8 mouse cellular contexts compared by ENCODE assay signal in the genomic region with DNA sequence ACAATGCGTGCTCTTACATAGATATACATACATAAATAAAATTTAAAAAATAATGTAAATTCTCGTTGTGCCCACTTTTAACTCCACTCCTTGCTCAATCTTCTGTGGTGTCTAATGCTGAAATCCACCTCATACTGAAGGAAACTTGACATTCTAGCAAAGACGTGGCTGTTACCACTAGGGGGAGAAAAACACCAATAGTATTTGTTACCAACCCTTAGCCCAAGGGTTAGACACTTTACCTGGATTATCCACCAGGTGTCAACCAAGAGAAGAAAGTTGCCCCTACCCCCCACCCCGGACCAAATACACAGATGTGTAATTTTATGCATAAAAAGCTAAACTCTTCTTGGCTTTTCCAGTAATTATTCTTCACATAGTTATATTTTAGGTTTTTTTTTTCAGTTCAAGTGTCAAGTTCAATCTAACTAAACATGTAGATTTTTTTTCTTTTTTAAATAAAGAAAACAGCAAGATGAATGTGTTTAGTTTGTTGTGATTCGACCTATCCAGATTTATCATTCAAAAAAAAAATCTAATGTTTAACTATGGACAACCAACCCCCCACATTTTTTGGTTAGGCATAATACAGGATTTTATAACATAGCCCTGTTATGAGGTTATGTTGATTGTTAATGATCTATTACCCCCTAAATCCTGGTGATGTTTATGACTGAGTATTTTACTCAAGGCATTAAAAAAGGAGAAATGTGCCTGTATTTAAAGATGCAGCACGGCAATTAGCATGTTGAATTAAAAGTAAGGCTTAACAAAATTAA. TPM values are rescaled to one million over a fixed set of nuclear protein-coding genes. Genes with fewer than 3 reads are reported as not detected.
DNase-seq lines count a peak whose midpoint lies in the region; ATAC-seq and TF ChIP-seq lines count a peak whose summit lies in the region.

No protein-coding gene starts in this region.

- H3K9me3 ChIP-seq in hindbrain, embryonic 14.5 days (ENCODE audit: control insufficient read depth, low read length): no peaks in the 10 kb centered on the region
- no peaks in the 10 kb centered on the region for H3K9me3 ChIP-seq in limb, embryonic 11.5 days (ENCODE audit: control insufficient read depth, low read length)
- H3K9me3 ChIP-seq in midbrain, embryonic 13.5 days: no peaks in the 10 kb centered on the region

- TF ChIP-seq POLR2A in thymus, adult 2 months (IDR thresholded peaks at IDR 0.05; ENCODE audit: control insufficient read depth, extremely low read depth, insufficient read depth, low read length, poor library complexity): no peak

- H3K27me3 ChIP-seq in hindbrain, embryonic 14.5 days (ENCODE audit: control insufficient read depth, insufficient read depth, low read length): no peaks in the 10 kb centered on the region
- H3K27me3 ChIP-seq in limb, embryonic 11.5 days (ENCODE audit: control insufficient read depth, insufficient read depth, low read length): no peaks in the 10 kb centered on the region
- H3K27me3 ChIP-seq in midbrain, embryonic 13.5 days: no peaks in the 10 kb centered on the region
- H3K27me3 ChIP-seq in thymus, adult 2 months (ENCODE audit: control insufficient read depth, insufficient read depth, low read length): no peaks in the 10 kb centered on the region

- no peak for ATAC-seq in hindbrain, embryonic 14.5 days (ENCODE audit: low FRiP score)
- ATAC-seq in limb, embryonic 11.5 days (ENCODE audit: insufficient number of reproducible peaks, low FRiP score, low TSS enrichment, low read depth): no peak
- ATAC-seq in midbrain, embryonic 13.5 days: no peak

- H3K4me2 ChIP-seq in hindbrain, embryonic 14.5 days (replicated peaks): peak overlapping the region; percentile 65
- no peak overlapping the region for H3K4me2 ChIP-seq in limb, embryonic 11.5 days (ENCODE audit: low read depth, severe bottlenecking)
- peak overlapping the region; percentile 57 for H3K4me2 ChIP-seq in midbrain, embryonic 13.5 days (replicated peaks)

- peak overlapping the region; percentile 80; the same call in 1 of the 2 replicates for H3K4me3 ChIP-seq in hindbrain, embryonic 14.5 days (replicated peaks; ENCODE audit: low read length)
- H3K4me3 ChIP-seq in limb, embryonic 11.5 days (ENCODE audit: low read depth, low read length): no peak overlapping the region
- H3K4me3 ChIP-seq in midbrain, embryonic 13.5 days (replicated peaks): peak overlapping the region; percentile 87
- no peak overlapping the region for H3K4me3 ChIP-seq in thymus, adult 2 months (ENCODE audit: control insufficient read depth, insufficient read depth, low read length)

- peak overlapping the region; percentile 73; the same call in 1 of the 2 replicates for H3K9ac ChIP-seq in hindbrain, embryonic 14.5 days
- no peak overlapping the region for H3K9ac ChIP-seq in limb, embryonic 11.5 days (ENCODE audit: low read length)
- H3K9ac ChIP-seq in midbrain, embryonic 13.5 days (replicated peaks): peak overlapping the region; percentile 100

- peak; percentile 66 for DNase-seq in left cerebral cortex, adult 11 months (ENCODE audit: low spot score)
- DNase-seq in left cerebral cortex, adult 8-10 months (ENCODE audit: low spot score in 2 of 2): no peak
- peak; percentile 76 for DNase-seq in c-Kit-negative CD71-positive TER-119-positive erythroid progenitor cells, embryonic 14.5 days (ENCODE audit: low read depth, low spot score)
- DNase-seq in fibroblast of lung, adult 2 months (ENCODE audit: low read depth): peak; percentile 65
- peak; percentile 91 for DNase-seq in hindbrain, embryonic 14.5 days (ENCODE audit: low spot score)
- peak; percentile 61 for DNase-seq in limb, embryonic 11.5 days (ENCODE audit: low spot score)
- DNase-seq in thymus, adult 2 months: peak; percentile 69

- peaks cover 8% of the 10 kb centered on the region; the same call in 1 of the 2 replicates for H3K4me1 ChIP-seq in hindbrain, embryonic 14.5 days (replicated peaks; ENCODE audit: control insufficient read depth, insufficient read depth, low read length)
- no peaks in the 10 kb centered on the region for H3K4me1 ChIP-seq in limb, embryonic 11.5 days (ENCODE audit: control insufficient read depth, insufficient read depth, low read length)
- H3K4me1 ChIP-seq in midbrain, embryonic 13.5 days (replicated peaks): peaks cover 7% of the 10 kb centered on the region
- H3K4me1 ChIP-seq in thymus, adult 2 months (replicated peaks; ENCODE audit: control insufficient read depth, insufficient read depth, low read length): peaks cover 3% of the 10 kb centered on the region; the same call in 1 of the 2 replicates

- WGBS in hindbrain, embryonic 14.5 days: 26% methylated on average over 6 of the region's 6 CpGs
- 22% methylated on average over 6 of the region's 6 CpGs for WGBS in limb, embryonic 11.5 days
- WGBS in midbrain, embryonic 13.5 days: 25% methylated on average over 6 of the region's 6 CpGs
- WGBS in thymus, adult 2 months: 24% methylated on average over 6 of the region's 6 CpGs

- TF ChIP-seq CTCF in thymus, adult 2 months (IDR thresholded peaks at IDR 0.05; ENCODE audit: borderline replicate concordance, control insufficient read depth, extremely low read depth, insufficient read depth, low read length, poor library complexity): no peak

- H3K27ac ChIP-seq in hindbrain, embryonic 14.5 days: peak overlapping the region; percentile 100
- no peak overlapping the region; the same call in 1 of the 2 replicates for H3K27ac ChIP-seq in limb, embryonic 11.5 days (replicated peaks; ENCODE audit: low read depth, low read length)
- peak overlapping the region; percentile 100 for H3K27ac ChIP-seq in midbrain, embryonic 13.5 days
- no peak overlapping the region for H3K27ac ChIP-seq in thymus, adult 2 months (ENCODE audit: control insufficient read depth, insufficient read depth, low read length)

- H3K36me3 ChIP-seq in hindbrain, embryonic 14.5 days (replicated peaks; ENCODE audit: control insufficient read depth, insufficient read depth): no peaks in the 10 kb centered on the region
- no peaks in the 10 kb centered on the region for H3K36me3 ChIP-seq in limb, embryonic 11.5 days (ENCODE audit: control insufficient read depth, insufficient read depth, low read length)
- no peaks in the 10 kb centered on the region for H3K36me3 ChIP-seq in midbrain, embryonic 13.5 days
- H3K36me3 ChIP-seq in thymus, adult 2 months (ENCODE audit: control insufficient read depth, insufficient read depth, low read length): no peaks in the 10 kb centered on the region

RNA-seq across cellular contexts. Expression of gene Arrdc3, which starts 1.3 kb away (rescaled TPM):
- 10 to 100 TPM; 42.5 to 55.6 (median 46.6) TPM for total RNA-seq in left cerebral cortex, adult 8-10 months (2022)
- polyA plus RNA-seq in hindbrain, embryonic 14.5 days (2014; fragmentation: Nextera tagmentation; extraction: Ambion mirVana): 41.1 and 58.7 TPM in 2 replicates
- polyA plus RNA-seq in limb, embryonic 11.5 days (2014; fragmentation: Nextera tagmentation; extraction: Ambion mirVana): 80.1 and 91.0 TPM in 2 replicates
- polyA plus RNA-seq in midbrain, embryonic 13.5 days (2015; fragmentation: Nextera tagmentation; extraction: Ambion mirVana): 54.0 and 57.1 TPM in 2 replicates
- polyA plus RNA-seq in thymus, adult 2 months (2012; rRNA removed): 17.7 and 18.9 TPM in 2 replicates

Comparison
In these comparisons a context has a peak if more than half of its experiments do, and no peak if none do; other contexts are left out.
1. DNase-seq: peak in left cerebral cortex, adult 11 months (single experiment), c-Kit-negative CD71-positive TER-119-positive erythroid progenitor cells, embryonic 14.5 days (single experiment), fibroblast of lung, adult 2 months (single experiment), hindbrain, embryonic 14.5 days (single experiment), limb, embryonic 11.5 days (single experiment) and thymus, adult 2 months (single experiment); none in left cerebral cortex, adult 8-10 months (0 of 2).
2. H3K27ac ChIP-seq: peak in hindbrain, embryonic 14.5 days (single experiment) and midbrain, embryonic 13.5 days (single experiment); none in limb, embryonic 11.5 days (single experiment) and thymus, adult 2 months (single experiment).
3. H3K4me3 ChIP-seq: peak in hindbrain, embryonic 14.5 days (single experiment) and midbrain, embryonic 13.5 days (single experiment); none in limb, embryonic 11.5 days (single experiment) and thymus, adult 2 months (single experiment).